In the genomic region with DNA sequence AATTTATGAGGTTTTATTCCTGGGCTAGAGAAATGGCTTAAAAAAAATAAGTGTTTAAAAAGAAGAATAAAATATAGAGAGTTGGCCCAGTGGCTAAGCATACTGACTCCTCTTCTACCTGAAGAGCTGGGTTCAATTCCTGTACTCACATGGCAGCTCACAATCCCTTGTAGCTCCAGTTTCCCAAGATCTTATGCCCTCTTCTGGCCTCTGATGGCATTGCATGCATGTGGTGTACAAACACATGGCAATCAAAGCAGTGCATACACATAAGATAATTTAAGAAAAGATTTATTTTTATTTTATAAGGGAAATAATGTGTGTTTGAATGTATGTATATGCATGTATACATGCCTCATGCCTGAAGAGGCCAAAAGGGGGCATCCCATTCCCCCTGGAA, we compare ENCODE assay signal across 10 mouse cellular contexts.
DNase-seq lines count a peak whose midpoint lies in the region; ATAC-seq and TF ChIP-seq lines count a peak whose summit lies in the region.
"Had no signal": no experiment of that assay in that cellular context is flagged by ENCODE, and none has a peak within 500 bp of the region (broad histone marks: within the 10 kb centered on the region; RNA-seq: fewer than 3 reads in every experiment).

No protein-coding gene starts in this region.

- no peak for ATAC-seq in granulocyte monocyte progenitor cell, adult 5-6 weeks (replicated peaks; ENCODE audit: poor library complexity, severe bottlenecking)

- no peaks in the 10 kb centered on the region for H3K4me1 ChIP-seq in heart, adult 2 months (ENCODE audit: control insufficient read depth, insufficient read depth, low read length)
- H3K4me1 ChIP-seq in MEL (ENCODE audit: control insufficient read depth in 1 of 2, insufficient read depth in 2 of 2, low read length in 2 of 2), result no peaks in the 10 kb centered on the region

- H3K9ac ChIP-seq in heart, adult 2 months (ENCODE audit: low read depth, low read length), result no peak overlapping the region
- no peak overlapping the region for H3K9ac ChIP-seq in MEL (ENCODE audit: control insufficient read depth, low read depth, low read length, poor library complexity, severe bottlenecking)
- H3K9ac ChIP-seq: forebrain, embryonic 12.5 days; neural tube, embryonic 13.5 days had no signal

- H3K9me3 ChIP-seq in MEL (replicated peaks; ENCODE audit: insufficient read depth, low read length), result no peaks in the 10 kb centered on the region
- H3K9me3 ChIP-seq: forebrain, embryonic 12.5 days; neural tube, embryonic 13.5 days had no signal

- H3K27ac ChIP-seq in heart, adult 2 months, result no peak overlapping the region
- no peak overlapping the region for H3K27ac ChIP-seq in MEL (ENCODE audit: control insufficient read depth, low read depth, low read length)
- H3K27ac ChIP-seq: forebrain, embryonic 12.5 days; neural tube, embryonic 13.5 days had no signal

- no peak for DNase-seq in heart, adult 2 months
- no peak for DNase-seq in heart, adult 9 months (ENCODE audit: low spot score in 2 of 2)
- peak; percentile 41 for DNase-seq in 3T3-L1 (ENCODE audit: low read depth, low spot score)
- peak; percentile 78 for DNase-seq in MEL (ENCODE audit: low read depth, low spot score)
- peak; percentile 27 to 30 for DNase-seq in kidney, postnatal 4 days
- no peak for DNase-seq in embryo, embryonic 10.5 days (ENCODE audit: low spot score)
- no peak for DNase-seq in retina, postnatal 1 day

- TF ChIP-seq CTCF in heart, adult 2 months (IDR thresholded peaks at IDR 0.05), result peak; percentile 67
- peak; percentile 59 to 74 (median 62) for TF ChIP-seq CTCF in MEL (IDR thresholded peaks at IDR 0.05 in 2 of 3, conservative IDR thresholded peaks at IDR 0.05 in 1 of 3; ENCODE audit: control insufficient read depth in 1 of 3, insufficient read depth in 1 of 3, low read depth in 2 of 3, low read length in 3 of 3, poor library complexity in 1 of 3, severe bottlenecking in 1 of 3)

- TF ChIP-seq POLR2A in heart, adult 2 months (IDR thresholded peaks at IDR 0.05; ENCODE audit: insufficient read depth, low read depth, low read length), result no peak
- TF ChIP-seq POLR2A in MEL (IDR thresholded peaks at IDR 0.05; ENCODE audit: control insufficient read depth in 1 of 2, insufficient read depth in 1 of 2, low read depth in 1 of 2, low read length in 2 of 2, poor library complexity in 1 of 2), result no peak

- no peaks in the 10 kb centered on the region for H3K36me3 ChIP-seq in heart, adult 2 months (ENCODE audit: control insufficient read depth, insufficient read depth, low read length)
- H3K36me3 ChIP-seq in MEL (ENCODE audit: control insufficient read depth in 1 of 2, insufficient read depth in 2 of 2, low read length in 2 of 2), result peaks cover 0 to 43% of the 10 kb centered on the region in 2 experiments; a peak in 2 of 4 replicates

- intact Hi-C loops in heart, adult 2 months (cut with DNase I), result loop anchor here (5.0 kb wide), 1 partner anchor 544 kb away; no protein-coding TSS in a partner anchor

- peak; percentile 12 for TF ChIP-seq RAD21 in MEL (IDR thresholded peaks at IDR 0.05; ENCODE audit: low read depth, low read length)

- no peaks in the 10 kb centered on the region for H3K27me3 ChIP-seq in heart, adult 2 months (ENCODE audit: control insufficient read depth, insufficient read depth, low read length)
- no peaks in the 10 kb centered on the region for H3K27me3 ChIP-seq in MEL (ENCODE audit: control insufficient read depth in 1 of 2, insufficient read depth in 2 of 2, low read length in 2 of 2)
- H3K27me3 ChIP-seq: forebrain, embryonic 12.5 days; neural tube, embryonic 13.5 days had no signal

- no peak for TF ChIP-seq EP300 in heart, adult 2 months (IDR thresholded peaks at IDR 0.05; ENCODE audit: insufficient read depth, low read depth, low read length)
- no peak for TF ChIP-seq EP300 in MEL (IDR thresholded peaks at IDR 0.05; ENCODE audit: low read depth in 1 of 2, low read length in 2 of 2)

- H3K79me2 ChIP-seq in heart, adult 2 months (replicated peaks; ENCODE audit: control insufficient read depth, insufficient read depth, low read length), result no peaks in the 10 kb centered on the region
- no peaks in the 10 kb centered on the region for H3K79me2 ChIP-seq in MEL (ENCODE audit: control insufficient read depth, insufficient read depth, low read length, poor library complexity)

- H3K4me3 ChIP-seq in heart, adult 2 months, result no peak overlapping the region
- H3K4me3 ChIP-seq in MEL (ENCODE audit: control insufficient read depth in 1 of 2, insufficient read depth in 1 of 2, low read depth in 2 of 2, low read length in 2 of 2), result no peak overlapping the region
- H3K4me3 ChIP-seq: forebrain, embryonic 12.5 days; neural tube, embryonic 13.5 days had no signal

TF ChIP-seq in MEL, 35 proteins besides CTCF, POLR2A, EP300 and RAD21:
- TF ChIP-seq MYC (IDR thresholded peaks at IDR 0.05; ENCODE audit: low read depth, low read length) (peak; percentile 81; the same call in 1 of the 2 replicates), RCOR1 (IDR thresholded peaks at IDR 0.05; ENCODE audit: low read depth, low read length) (peak; percentile 51; the same call in 1 of the 2 replicates), MAX (IDR thresholded peaks at IDR 0.05; ENCODE audit: low read length) (0 out of 2 replicates have a peak, but pooled peaks have one; percentile 27), MXI1 (IDR thresholded peaks at IDR 0.05; ENCODE audit: low read depth, low read length) (peak; percentile 51), SMC3 (IDR thresholded peaks at IDR 0.05; ENCODE audit: low read depth, low read length) (peak; percentile 42), MAFK (IDR thresholded peaks at IDR 0.05; ENCODE audit: borderline replicate concordance, low read depth, low read length) (no peak), MYB (IDR thresholded peaks at IDR 0.05; ENCODE audit: low read depth, low read length) (no peak), USF1 (IDR thresholded peaks at IDR 0.05; ENCODE audit: low read depth, low read length) (0 out of 2 replicates have a peak, but pooled peaks have one; percentile 6), TBP (IDR thresholded peaks at IDR 0.05; ENCODE audit: low read depth, low read length) (no peak), HCFC1 (IDR thresholded peaks at IDR 0.05; ENCODE audit: low read depth, low read length) (no peak)

Comparison
In these comparisons a context has a peak if more than half of its experiments do, and no peak if none do; other contexts are left out.
1. DNase-seq: peak in 3T3-L1 (single experiment), MEL (single experiment) and kidney, postnatal 4 days (2 of 2); none in heart, adult 2 months (0 of 2), heart, adult 9 months (0 of 2), embryo, embryonic 10.5 days (single experiment) and retina, postnatal 1 day (single experiment).